ENCODE assay signal across 9 mouse cellular contexts in the genomic region with DNA sequence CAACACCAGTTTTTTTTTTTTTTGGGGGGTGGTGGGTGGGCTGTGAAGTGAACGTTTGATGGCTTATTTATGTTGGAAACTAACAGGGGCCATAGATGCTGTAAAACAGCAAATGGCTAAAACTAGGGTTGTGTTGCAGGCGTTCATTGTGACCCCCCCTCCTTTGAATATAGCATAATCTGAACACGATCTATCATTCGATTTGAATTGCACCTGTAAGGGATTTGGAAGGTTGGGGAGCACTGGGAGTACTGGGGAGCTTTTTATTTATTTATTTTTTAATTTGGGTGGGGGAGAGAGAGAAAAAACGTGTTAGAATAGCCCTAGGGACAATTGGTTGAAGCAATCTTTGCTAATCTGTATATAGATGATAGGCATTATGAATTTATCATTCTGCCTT. TPM values are rescaled to one million over a fixed set of nuclear protein-coding genes. Genes with fewer than 3 reads are reported as not detected.
DNase-seq lines count a peak whose midpoint lies in the region; ATAC-seq and TF ChIP-seq lines count a peak whose summit lies in the region.
"Had no signal": no experiment of that assay in that cellular context is flagged by ENCODE, and none has a peak within 500 bp of the region (broad histone marks: within the 10 kb centered on the region; RNA-seq: fewer than 3 reads in every experiment).

No protein-coding gene starts in this region.

- 37% methylated on average over 5 of the region's 5 CpGs for WGBS in neural tube, embryonic 11.5 days
- 24% methylated on average over 5 of the region's 5 CpGs for WGBS in forebrain, embryonic 15.5 days
- 33% methylated on average over 5 of the region's 5 CpGs for WGBS in limb, embryonic 14.5 days
- 30% methylated on average over 5 of the region's 5 CpGs for WGBS in liver, postnatal 0 days (ENCODE audit: insufficient replicate concordance)
- 29% methylated on average over 5 of the region's 5 CpGs for WGBS in lung, postnatal 0 days

- no peak overlapping the region for H3K9ac ChIP-seq in neural tube, embryonic 11.5 days (ENCODE audit: low read length)
- H3K9ac ChIP-seq in forebrain, embryonic 15.5 days (replicated peaks) = peak overlapping the region; percentile 61
- H3K9ac ChIP-seq in limb, embryonic 14.5 days (ENCODE audit: low read depth, low read length, severe bottlenecking) = no peak overlapping the region
- no peak overlapping the region for H3K9ac ChIP-seq in liver, postnatal 0 days (replicated peaks)
- H3K9ac ChIP-seq in lung, postnatal 0 days (replicated peaks; ENCODE audit: low read depth) = no peak overlapping the region

- DNase-seq in neural tube, embryonic 11.5 days (ENCODE audit: low spot score) = no peak
- DNase-seq in neural tube, embryonic 10.5 days (ENCODE audit: extremely low spot score, low spot score) = no peak
- DNase-seq in limb, embryonic 14.5 days (ENCODE audit: low spot score) = no peak
- peak; percentile 32 for DNase-seq in retina, postnatal 1 day
- no peak for DNase-seq in lung, postnatal 25 days (ENCODE audit: low spot score)
- DNase-seq in liver, postnatal 0 days = no peak
- DNase-seq in lung, postnatal 0 days (ENCODE audit: low spot score) = no peak
- DNase-seq: gastrocnemius, postnatal 25 days had no signal

- no peaks in the 10 kb centered on the region for H3K27me3 ChIP-seq in neural tube, embryonic 11.5 days (ENCODE audit: control insufficient read depth, insufficient read depth, low read length)
- no peaks in the 10 kb centered on the region for H3K27me3 ChIP-seq in forebrain, embryonic 15.5 days
- no peaks in the 10 kb centered on the region for H3K27me3 ChIP-seq in limb, embryonic 14.5 days (ENCODE audit: control insufficient read depth, insufficient read depth, low read length)
- peaks cover 12% of the 10 kb centered on the region for H3K27me3 ChIP-seq in liver, postnatal 0 days (ENCODE audit: insufficient read depth, low read length)
- H3K27me3 ChIP-seq in lung, postnatal 0 days (replicated peaks; ENCODE audit: insufficient read depth, low read length) = no peaks in the 10 kb centered on the region

- H3K36me3 ChIP-seq in neural tube, embryonic 11.5 days (ENCODE audit: control insufficient read depth, insufficient read depth, low read length) = no peaks in the 10 kb centered on the region
- no peaks in the 10 kb centered on the region for H3K36me3 ChIP-seq in forebrain, embryonic 15.5 days
- no peaks in the 10 kb centered on the region for H3K36me3 ChIP-seq in limb, embryonic 14.5 days (ENCODE audit: control insufficient read depth, insufficient read depth, low read length)
- no peaks in the 10 kb centered on the region for H3K36me3 ChIP-seq in liver, postnatal 0 days (replicated peaks; ENCODE audit: insufficient read depth, low read length)
- no peaks in the 10 kb centered on the region for H3K36me3 ChIP-seq in lung, postnatal 0 days (ENCODE audit: insufficient read depth, low read length)

- no peak for TF ChIP-seq POLR2A in limb, embryonic 14.5 days (IDR thresholded peaks at IDR 0.05; ENCODE audit: borderline replicate concordance, extremely low read depth, insufficient read depth, insufficient read length)

- H3K27ac ChIP-seq in neural tube, embryonic 11.5 days (ENCODE audit: low read depth, low read length) = no peak overlapping the region
- H3K27ac ChIP-seq in forebrain, embryonic 15.5 days (replicated peaks) = peak overlapping the region; percentile 81
- no peak overlapping the region for H3K27ac ChIP-seq in limb, embryonic 14.5 days (replicated peaks; ENCODE audit: low read depth, low read length)
- no peak overlapping the region for H3K27ac ChIP-seq in liver, postnatal 0 days (ENCODE audit: low read depth)
- no peak overlapping the region for H3K27ac ChIP-seq in lung, postnatal 0 days (ENCODE audit: low read length)

- peak overlapping the region; percentile 59; the same call in 1 of the 2 replicates for H3K4me2 ChIP-seq in neural tube, embryonic 11.5 days (ENCODE audit: low read depth)
- H3K4me2 ChIP-seq in forebrain, embryonic 15.5 days (replicated peaks) = peak overlapping the region; percentile 82
- H3K4me2 ChIP-seq in limb, embryonic 14.5 days (replicated peaks; ENCODE audit: low read depth, low read length, severe bottlenecking) = peak overlapping the region; percentile 91
- H3K4me2 ChIP-seq in liver, postnatal 0 days (ENCODE audit: low read depth, low read length) = no peak overlapping the region
- H3K4me2 ChIP-seq in lung, postnatal 0 days (replicated peaks; ENCODE audit: low read depth, low read length) = no peak overlapping the region

- H3K9me3 ChIP-seq in neural tube, embryonic 11.5 days (ENCODE audit: control insufficient read depth, low read length) = no peaks in the 10 kb centered on the region
- H3K9me3 ChIP-seq in forebrain, embryonic 15.5 days = no peaks in the 10 kb centered on the region
- H3K9me3 ChIP-seq in limb, embryonic 14.5 days (ENCODE audit: control insufficient read depth, low read length) = no peaks in the 10 kb centered on the region
- no peaks in the 10 kb centered on the region for H3K9me3 ChIP-seq in liver, postnatal 0 days (ENCODE audit: low read length)
- no peaks in the 10 kb centered on the region for H3K9me3 ChIP-seq in lung, postnatal 0 days (ENCODE audit: low read length)

- no peak for TF ChIP-seq EP300 in liver, postnatal 0 days (IDR thresholded peaks at IDR 0.05; ENCODE audit: low read depth)
- TF ChIP-seq EP300 in lung, postnatal 0 days (IDR thresholded peaks at IDR 0.05) = no peak

- H3K4me3 ChIP-seq in neural tube, embryonic 11.5 days (ENCODE audit: low read depth, low read length) = peak overlapping the region; percentile 43; the same call in 1 of the 2 replicates
- peak overlapping the region; percentile 72 for H3K4me3 ChIP-seq in forebrain, embryonic 15.5 days
- H3K4me3 ChIP-seq in limb, embryonic 14.5 days (replicated peaks; ENCODE audit: low read length) = peak overlapping the region; percentile 57
- H3K4me3 ChIP-seq in liver, postnatal 0 days (ENCODE audit: low read depth, low read length) = no peak overlapping the region
- H3K4me3 ChIP-seq in lung, postnatal 0 days (ENCODE audit: low read depth, low read length) = no peak overlapping the region

- no peak for ATAC-seq in neural tube, embryonic 11.5 days (ENCODE audit: insufficient read depth, low FRiP score, low TSS enrichment)
- ATAC-seq in forebrain, embryonic 15.5 days (replicated peaks) = no peak
- ATAC-seq in limb, embryonic 14.5 days (ENCODE audit: low FRiP score, low read depth) = no peak
- no peak for ATAC-seq in liver, postnatal 0 days
- no peak for ATAC-seq in lung, postnatal 0 days

- H3K4me1 ChIP-seq in neural tube, embryonic 11.5 days (ENCODE audit: control insufficient read depth, insufficient read depth, low read length) = no peaks in the 10 kb centered on the region
- H3K4me1 ChIP-seq in forebrain, embryonic 15.5 days = peaks cover 17% of the 10 kb centered on the region
- H3K4me1 ChIP-seq in limb, embryonic 14.5 days (ENCODE audit: control insufficient read depth, insufficient read depth, low read length) = peaks cover 6% of the 10 kb centered on the region; the same call in 1 of the 2 replicates
- peaks cover 2% of the 10 kb centered on the region; the same call in 1 of the 2 replicates for H3K4me1 ChIP-seq in liver, postnatal 0 days (ENCODE audit: insufficient read depth)
- H3K4me1 ChIP-seq in lung, postnatal 0 days (ENCODE audit: insufficient read depth, low read depth, low read length) = no peaks in the 10 kb centered on the region

- TF ChIP-seq CTCF in liver, postnatal 0 days (IDR thresholded peaks at IDR 0.05; ENCODE audit: low read depth) = no peak
- TF ChIP-seq CTCF in lung, postnatal 0 days (IDR thresholded peaks at IDR 0.05) = no peak

RNA-seq across cellular contexts. Expression of gene Ncam2, which starts 1.0 kb away (rescaled TPM):
- 2.1 and 2.3 TPM in 2 replicates for polyA plus RNA-seq in neural tube, embryonic 11.5 days (2014; fragmentation: Nextera tagmentation; extraction: Ambion mirVana)
- 8.7 and 9.1 TPM in 2 replicates for polyA plus RNA-seq in forebrain, embryonic 15.5 days (2015; fragmentation: Nextera tagmentation; extraction: Ambion mirVana)
- polyA plus RNA-seq in limb, embryonic 14.5 days (2012; rRNA removed) = 1.4 and 1.6 TPM in 2 replicates
- polyA plus RNA-seq in limb, embryonic 14.5 days (2014; fragmentation: Nextera tagmentation; extraction: Ambion mirVana) = 2.2 and 3.8 TPM in 2 replicates
- polyA plus RNA-seq in liver, postnatal 0 days (2015; fragmentation: Nextera tagmentation; extraction: Ambion mirVana) = not detected in 2 replicates
- polyA plus RNA-seq in lung, postnatal 0 days (2015; fragmentation: Nextera tagmentation; extraction: Ambion mirVana) = 0.11 and 0.21 TPM in 2 replicates

Comparison
In these comparisons a context has a peak if more than half of its experiments do, and no peak if none do; other contexts are left out.
1. H3K4me2 ChIP-seq: peak in neural tube, embryonic 11.5 days (single experiment), forebrain, embryonic 15.5 days (single experiment) and limb, embryonic 14.5 days (single experiment); none in liver, postnatal 0 days (single experiment) and lung, postnatal 0 days (single experiment).
2. H3K4me3 ChIP-seq: peak in neural tube, embryonic 11.5 days (single experiment), forebrain, embryonic 15.5 days (single experiment) and limb, embryonic 14.5 days (single experiment); none in liver, postnatal 0 days (single experiment) and lung, postnatal 0 days (single experiment).